Mouse (Mus musculus) intestine, postnatal 0 days (tissue): Measurements from ENCODE around the gene H2-T3. TPM values are rescaled to one million over a fixed set of nuclear protein-coding genes. Genes with fewer than 3 reads are reported as not detected.
"Not testable (repeated sequence)": the region's sequence is repeated elsewhere in the genome, so short reads cannot be mapped to it uniquely, and the experiment has no call there.

Source experiments
- ATAC-seq: fragments of 200-750 bp; cut with Nextera tagmentation; 2 replicates; pipeline ENCODE4 v1.8.0; 2017; ENCODE audit warnings: mild to moderate bottlenecking, moderate TSS enrichment, moderate library complexity
- H3K27ac ChIP-seq: fragments of 300-500 bp; sonication (generic); 2 replicates; pipeline ENCODE4 v1.5.1; 2014; ENCODE audit warnings: mild to moderate bottlenecking, low read depth, low read length, moderate library complexity
- H3K27me3 ChIP-seq: fragments of 300-500 bp; sonication (generic); replicated peaks from 2 replicates; pipeline ENCODE4 v1.6.1; 2014; ENCODE audit warnings: low read length, mixed read lengths; ENCODE audit not compliant: control insufficient read depth, insufficient read depth
- H3K36me3 ChIP-seq: fragments of 300-500 bp; sonication (generic); 2 replicates; pipeline ENCODE4 v1.6.1; 2014; ENCODE audit warnings: mild to moderate bottlenecking, moderate library complexity; ENCODE audit not compliant: control insufficient read depth, insufficient read depth
- H3K4me1 ChIP-seq: fragments of 300-500 bp; sonication (generic); replicated peaks from 2 replicates; pipeline ENCODE4 v1.6.1; 2014; ENCODE audit warnings: antibody characterized with exemption, low read length, mixed read lengths; ENCODE audit not compliant: control insufficient read depth, insufficient read depth
- H3K4me2 ChIP-seq: fragments of 300-500 bp; sonication (generic); replicated peaks from 2 replicates; pipeline ENCODE4 v1.6.1; 2014; ENCODE audit warnings: low read depth, mild to moderate bottlenecking, moderate library complexity
- H3K4me3 ChIP-seq: fragments of 300-500 bp; sonication (generic); 2 replicates; pipeline ENCODE4 v1.5.1; 2014; ENCODE audit warnings: low read depth, low read length
- H3K9ac ChIP-seq: fragments of 300-500 bp; sonication (generic); 2 replicates; pipeline ENCODE4 v1.6.1; 2014; ENCODE audit warnings: mild to moderate bottlenecking, low read depth, low read length
- H3K9me3 ChIP-seq: fragments of 300-500 bp; sonication (generic); 2 replicates; pipeline ENCODE4 v1.6.1; 2016; ENCODE audit warnings: mixed run types; ENCODE audit not compliant: control insufficient read depth
- CTCF ChIP-seq: sonication (generic); IDR thresholded peaks from 2 replicates; pipeline ENCODE4 v1.5.1; 2016; ENCODE audit warnings: low read depth, mild to moderate bottlenecking, control low read depth, antibody characterized with exemption, moderate library complexity
- WGBS: fragments of 180-500 bp; shearing (Covaris S2); extraction: QIAGEN DNeasy Blood & Tissue Kit; methylation state at CpG from one replicate; pipeline ENCODE4 v1.1.7; 2014; 5-methylcytosine and 5-hydroxymethylcytosine counted together
- polyA plus RNA-seq: library from polyadenylated mRNA; unstranded; fragments of >200 nt; fragmentation: Nextera tagmentation; extraction: Ambion mirVana; gene quantifications from 2 replicates; pipeline ENCODE4 v1.2.1, GENCODE M21; 2015

H2-T3 gene
- polyA plus RNA-seq, 1 experiment from 2014 or later: 53.3 TPM

- H3K4me3 ChIP-seq: peak overlapping the region; percentile 28
- ATAC-seq: peak; percentile 46; the same call in 1 of the 2 replicates
- no peaks in the 10 kb centered on the region for H3K4me1 ChIP-seq
- no peaks in the 10 kb centered on the region for H3K9me3 ChIP-seq
- no peaks in the 10 kb centered on the region for H3K36me3 ChIP-seq
- H3K4me2 ChIP-seq: peak overlapping the region; percentile 44
- H3K27ac ChIP-seq: no peak overlapping the region
- no peak overlapping the region for H3K9ac ChIP-seq
- TF ChIP-seq CTCF: no peak
- peaks cover 29% of the 10 kb centered on the region for H3K27me3 ChIP-seq
- WGBS: 2% methylated on average over 56 of the region's 56 CpGs
Measured at GRCm38 (mm10) chr17:36161129-36162051, 28.7 kb downstream of the H2-T3 start.

- not testable (repeated sequence) for ATAC-seq, H3K9me3 ChIP-seq, H3K27ac ChIP-seq, H3K36me3 ChIP-seq, H3K4me1 ChIP-seq, H3K9ac ChIP-seq
- WGBS: 11% methylated on average over 11 of the region's 11 CpGs
- Histone ChIP-seq H3K4me2 (peak overlapping the region; percentile 64), H3K27me3 (peaks cover 30% of the 10 kb centered on the region), H3K4me3 (peak overlapping the region; percentile 26)
Measured at GRCm38 (mm10) chr17:36158264-36158663, 31.8 kb downstream of the H2-T3 start.

- H3K4me1 ChIP-seq, H3K36me3 ChIP-seq, H3K9me3 ChIP-seq, ATAC-seq, H3K27ac ChIP-seq, H3K9ac ChIP-seq: not testable (repeated sequence)
- WGBS: under 1% methylated on average over 36 of the region's 36 CpGs
- Histone ChIP-seq H3K4me3 (peak overlapping the region; percentile 26), H3K4me2 (peak overlapping the region; percentile 64), H3K27me3 (peaks cover 29% of the 10 kb centered on the region)
- peak; percentile 41 for TF ChIP-seq CTCF
Measured at GRCm38 (mm10) chr17:36157782-36158181, 32.3 kb downstream of the H2-T3 start.

GRCm38 (mm10) chr17:36154271-36155149, 35.6 kb downstream of the H2-T3 start:
- no peaks in the 10 kb centered on the region for H3K4me1 ChIP-seq
- no peaks in the 10 kb centered on the region for H3K9me3 ChIP-seq
- no peak for ATAC-seq
- H3K9ac ChIP-seq: no peak overlapping the region
- no peak overlapping the region for H3K4me2 ChIP-seq
- H3K4me3 ChIP-seq: no peak overlapping the region
- H3K27ac ChIP-seq: no peak overlapping the region
- WGBS: 29% methylated on average over 3 of the region's 3 CpGs
- no peaks in the 10 kb centered on the region for H3K36me3 ChIP-seq
- peaks cover 11% of the 10 kb centered on the region for H3K27me3 ChIP-seq
- TF ChIP-seq CTCF: no peak

GRCm38 (mm10) chr17:36151200-36151599, 38.9 kb downstream of the H2-T3 start:
- not testable (repeated sequence) for H3K9ac ChIP-seq, H3K27me3 ChIP-seq, H3K4me2 ChIP-seq, H3K36me3 ChIP-seq, H3K27ac ChIP-seq, H3K4me3 ChIP-seq, ATAC-seq, H3K9me3 ChIP-seq, H3K4me1 ChIP-seq
- WGBS: 23% methylated on average over 4 of the region's 4 CpGs

GRCm38 (mm10) chr17:36148468-36148867, 41.6 kb downstream of the H2-T3 start:
- not testable (repeated sequence) for H3K9me3 ChIP-seq, H3K27ac ChIP-seq, H3K4me3 ChIP-seq, H3K9ac ChIP-seq, H3K27me3 ChIP-seq, H3K36me3 ChIP-seq, H3K4me2 ChIP-seq, H3K4me1 ChIP-seq
- ATAC-seq: peak; percentile 33; the same call in 1 of the 2 replicates
- WGBS: 61% methylated on average over 5 of the region's 5 CpGs

- H3K4me2 ChIP-seq, H3K4me1 ChIP-seq, H3K27ac ChIP-seq, H3K4me3 ChIP-seq, ATAC-seq, H3K27me3 ChIP-seq, H3K9me3 ChIP-seq, H3K36me3 ChIP-seq, H3K9ac ChIP-seq: not testable (repeated sequence)
- WGBS: 77% methylated on average over 1 of the region's 1 CpGs
Measured at GRCm38 (mm10) chr17:36146937-36147336, 43.1 kb downstream of the H2-T3 start.

- H3K36me3 ChIP-seq, H3K27ac ChIP-seq, H3K4me1 ChIP-seq, H3K9me3 ChIP-seq, H3K27me3 ChIP-seq: not testable (repeated sequence)
- ATAC-seq: peak; percentile 87
- 1% methylated on average over 13 of the region's 13 CpGs for WGBS
- peak overlapping the region; percentile 80 for H3K4me2 ChIP-seq
- peak overlapping the region; percentile 37 for H3K9ac ChIP-seq
- peak overlapping the region; percentile 49 for H3K4me3 ChIP-seq
Measured at GRCm38 (mm10) chr17:36145861-36146156, 44.3 kb downstream of the H2-T3 start.
